Mouse (Mus musculus): ENCODE measurements around the gene Tmem176b.

DNA sequence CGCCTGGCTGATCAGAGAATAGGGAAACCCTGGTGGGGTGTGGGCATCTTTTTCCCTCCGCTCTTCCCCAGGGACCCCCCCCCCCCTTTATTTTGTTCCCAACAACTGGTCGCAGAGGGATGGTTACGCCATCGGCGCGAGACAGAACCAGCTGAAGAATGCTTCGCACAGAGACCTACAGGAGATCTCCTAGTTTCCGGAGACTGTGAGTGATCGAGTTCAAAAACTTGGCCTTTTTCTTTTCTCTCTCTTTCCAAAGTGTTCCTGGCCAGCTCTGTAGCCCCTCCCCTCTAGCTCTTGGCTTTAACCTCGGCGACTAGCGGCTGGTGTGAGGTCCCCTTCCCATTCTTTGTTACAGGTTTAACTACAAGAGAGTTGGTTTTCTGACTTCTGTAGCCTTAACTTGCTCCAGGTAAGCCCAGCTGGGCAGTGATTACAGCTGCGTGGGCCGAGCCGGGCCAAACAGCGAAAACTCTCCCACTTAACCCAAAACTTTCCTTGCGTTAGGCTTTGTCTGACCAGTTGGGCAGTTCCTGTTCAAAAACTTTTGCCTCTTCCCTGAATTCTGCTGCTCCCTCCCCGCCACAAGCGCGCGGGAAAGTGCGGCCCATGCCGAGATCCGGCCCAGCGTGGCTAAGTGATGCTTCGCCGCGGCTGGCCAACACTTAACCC lies 10.7 kb upstream of the Tmem176b start:
- TF ChIP-seq CHD2 (IDR thresholded peaks at IDR 0.05; ENCODE audit: low read depth, low read length) = no peak
- TF ChIP-seq HCFC1 (IDR thresholded peaks at IDR 0.05; ENCODE audit: borderline replicate concordance, insufficient read depth, low read length) = no peak
